Mouse (Mus musculus): ENCODE measurements around the gene Shq1.

- TF ChIP-seq CTCF (IDR thresholded peaks at IDR 0.05; ENCODE audit: low read depth, low read length) (no peak), GATA1 (IDR thresholded peaks at IDR 0.05; ENCODE audit: borderline replicate concordance, low read length) (no peak), POLR2AphosphoS5 (IDR thresholded peaks at IDR 0.05; ENCODE audit: insufficient replicate concordance, low read depth, low read length) (no peak), TAL1 (conservative IDR thresholded peaks at IDR 0.05; ENCODE audit: low read depth, low read length) (no peak), GATA2 (IDR thresholded peaks at IDR 0.05; ENCODE audit: borderline replicate concordance, low read depth, low read length) (no peak)
These were observed 49.1 kb upstream of the Shq1 start for GRCm38 (mm10) chr6:100720098-100720501.

Measured in G1E (cell line).